Mouse (Mus musculus) embryo, embryonic 11.5 days (tissue): Measurements from ENCODE around the gene Rap1a.
"Not testable (repeated sequence)": the region's sequence is repeated elsewhere in the genome, so short reads cannot be mapped to it uniquely, and the experiment has no call there.

ENCODE experiments used
- DNase-seq: peaks from one replicate; pipeline ENCODE4 v3.0.0-alpha.2; 2012; ENCODE audit warnings: low read depth, low spot score

Rap1a gene

GRCm38 (mm10) chr3:105716353-105717000 is 84.7 kb downstream of the Rap1a start:
- no peak for DNase-seq

DNA sequence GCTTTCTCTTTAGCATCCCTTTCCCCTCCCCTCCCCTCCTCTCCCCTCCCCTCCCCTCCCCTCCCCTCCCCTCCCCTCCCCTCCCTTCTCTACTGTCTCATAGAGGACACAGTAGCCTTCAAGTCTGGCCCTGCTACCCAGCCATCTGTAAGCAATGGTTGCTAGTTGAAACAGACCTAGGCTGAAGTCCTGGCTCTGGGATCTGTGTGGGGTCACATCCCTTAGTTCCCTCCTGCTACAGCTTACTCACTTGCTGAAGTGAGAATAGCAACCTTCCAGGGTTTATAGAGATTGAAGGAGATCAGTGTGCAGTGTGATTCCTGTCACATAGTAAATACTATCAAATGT is 86.3 kb downstream of the Rap1a start:
- no peak for DNase-seq

- DNase-seq, result no peak
These were observed 86.9 kb downstream of the Rap1a start for GRCm38 (mm10) chr3:105714091-105714819.

GRCm38 (mm10) chr3:105712827-105713226 is 88.3 kb downstream of the Rap1a start:
- no peak for DNase-seq

- no peak for DNase-seq
These were observed 89.4 kb downstream of the Rap1a start for GRCm38 (mm10) chr3:105711741-105712140.

GRCm38 (mm10) chr3:105710246-105710645 is 90.9 kb downstream of the Rap1a start:
- no peak for DNase-seq

GRCm38 (mm10) chr3:105707590-105707989 is 93.5 kb downstream of the Rap1a start:
- DNase-seq, result no peak

- no peak for DNase-seq
These were observed 94.6 kb downstream of the Rap1a start for GRCm38 (mm10) chr3:105706366-105707020.

GRCm38 (mm10) chr3:105705561-105705960 is 95.6 kb downstream of the Rap1a start:
- DNase-seq, result no peak

DNA sequence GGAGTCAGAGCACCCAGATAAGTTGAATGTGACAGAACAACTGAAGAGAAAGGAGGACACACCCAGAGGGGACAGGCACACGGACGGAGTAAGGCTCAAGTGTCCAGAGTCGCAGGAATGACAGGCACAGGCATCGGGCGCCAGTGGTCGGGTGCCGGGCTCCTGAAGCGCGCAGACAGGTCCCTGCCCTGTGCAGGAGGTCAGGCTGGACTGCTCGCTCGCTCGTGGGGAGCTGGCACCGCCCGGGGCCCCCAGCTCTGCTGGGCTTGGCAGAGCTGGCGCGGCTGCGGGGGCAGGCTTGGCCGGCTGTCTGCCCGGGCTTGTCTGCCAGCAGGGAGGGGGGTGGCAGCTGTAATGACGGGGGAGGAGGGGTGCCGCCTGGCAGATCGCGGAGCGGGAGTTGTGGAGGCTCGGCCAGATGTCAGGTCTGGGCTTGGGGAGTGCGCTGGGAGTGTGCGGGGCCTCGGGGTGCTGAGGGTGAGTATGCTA is 96.0 kb downstream of the Rap1a start:
- DNase-seq, result no peak

GRCm38 (mm10) chr3:105704031-105705008 is 96.8 kb downstream of the Rap1a start, which contains the start of gene Inka2:
Gene Inka2, plus strand, starts transcription at chr3:105704599.
- peak; percentile 78 for DNase-seq

- no peak for DNase-seq
These were observed 97.6 kb downstream of the Rap1a start for GRCm38 (mm10) chr3:105703571-105703970.

GRCm38 (mm10) chr3:105701399-105701798 is 99.7 kb downstream of the Rap1a start:
- no peak for DNase-seq

- DNase-seq, result not testable (repeated sequence)
These were observed 100.3 kb downstream of the Rap1a start for GRCm38 (mm10) chr3:105700786-105701185.

- no peak for DNase-seq
These were observed 101.7 kb downstream of the Rap1a start for GRCm38 (mm10) chr3:105699241-105699933.

- DNase-seq, result no peak
These were observed 102.8 kb downstream of the Rap1a start for GRCm38 (mm10) chr3:105698311-105698710.

DNA sequence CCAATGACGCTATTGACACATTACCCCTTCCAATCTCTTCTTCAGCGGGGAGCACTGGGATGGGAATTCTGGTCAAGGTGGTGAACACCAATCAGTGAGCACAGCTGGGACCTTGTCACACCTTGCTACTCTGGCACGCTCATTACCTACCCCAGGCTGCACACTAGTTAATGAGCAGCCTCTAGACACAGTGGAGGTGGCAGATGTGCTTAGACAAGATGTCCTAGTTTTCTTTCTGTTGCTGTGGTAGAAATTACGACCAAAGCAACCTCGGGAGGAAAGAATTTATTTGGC is 104.0 kb downstream of the Rap1a start:
- DNase-seq, result no peak

- DNase-seq, result no peak
These were observed 104.6 kb downstream of the Rap1a start for GRCm38 (mm10) chr3:105696387-105697147.

- DNase-seq, result no peak
These were observed 105.4 kb downstream of the Rap1a start for GRCm38 (mm10) chr3:105695476-105696386.
